Mouse (Mus musculus): ENCODE data around the gene Apoe. TPM values are rescaled to one million over a fixed set of nuclear protein-coding genes. Genes with fewer than 3 reads are reported as not detected.

Apoe gene
- polyA plus RNA-seq, 1 experiment from 2014 or later = 585 TPM

DNA sequence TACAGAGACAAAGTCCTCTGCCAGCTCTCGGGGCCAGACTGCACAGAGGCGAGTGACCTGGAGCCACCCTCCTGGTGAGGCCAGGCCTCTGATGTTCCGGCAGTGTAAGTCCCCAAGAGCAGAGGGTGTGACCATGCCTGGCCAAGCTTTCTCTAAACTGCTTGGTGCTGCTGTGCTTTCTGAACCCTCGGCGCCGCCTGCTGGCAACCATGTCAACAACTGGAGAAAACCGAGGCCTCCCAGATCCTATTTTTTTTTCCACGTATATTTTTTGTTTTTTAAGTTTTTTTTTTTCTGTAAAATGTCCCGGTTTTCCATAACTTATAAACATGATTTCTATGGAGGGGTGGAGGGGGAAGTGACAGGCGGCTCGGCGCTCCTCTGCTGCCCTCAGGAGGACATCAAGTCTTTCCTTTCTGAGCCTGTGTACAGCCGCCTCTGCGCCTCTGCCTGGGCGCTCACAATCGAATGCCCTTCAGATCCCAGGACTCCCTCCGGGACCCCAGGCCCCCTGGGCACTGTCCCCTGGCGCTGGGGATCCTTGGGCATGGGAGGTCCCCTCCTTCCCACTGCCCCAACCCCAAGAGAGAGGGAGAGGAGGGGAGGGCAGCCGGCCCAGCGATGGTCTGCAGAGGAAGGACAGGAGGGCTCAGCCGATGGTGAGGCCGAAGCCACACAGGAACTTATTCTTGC, 2.2 kb upstream of the Apoe start:
- Histone ChIP-seq H3K27me3 (ENCODE audit: insufficient read depth, low read length) (no peaks in the 10 kb centered on the region), H3K36me3 (ENCODE audit: insufficient read depth, low read length) (0 out of 2 replicates have a peak, but pooled peaks cover 5% of the 10 kb centered on the region), H3K9me3 (replicated peaks; ENCODE audit: low read length) (no peaks in the 10 kb centered on the region), H3K9ac (ENCODE audit: low read depth, low read length) (no peak overlapping the region), H3K4me3 (replicated peaks; ENCODE audit: low read depth, low read length) (no peak overlapping the region), H3K4me1 (replicated peaks; ENCODE audit: insufficient read depth, low read length) (peaks cover 8% of the 10 kb centered on the region), H3K4me2 (ENCODE audit: low read length) (no peak overlapping the region), H3K27ac (peak overlapping the region; percentile 57)
- WGBS = 29% methylated on average over 22 of the region's 22 CpGs
- peak; percentile 81 for TF ChIP-seq CTCF (IDR thresholded peaks at IDR 0.05; ENCODE audit: low read depth)
- DNase-seq (ENCODE audit: low spot score) (peak; percentile 93), ATAC-seq (replicated peaks; ENCODE audit: low FRiP score, low read depth) (peak; percentile 88)

DNA sequence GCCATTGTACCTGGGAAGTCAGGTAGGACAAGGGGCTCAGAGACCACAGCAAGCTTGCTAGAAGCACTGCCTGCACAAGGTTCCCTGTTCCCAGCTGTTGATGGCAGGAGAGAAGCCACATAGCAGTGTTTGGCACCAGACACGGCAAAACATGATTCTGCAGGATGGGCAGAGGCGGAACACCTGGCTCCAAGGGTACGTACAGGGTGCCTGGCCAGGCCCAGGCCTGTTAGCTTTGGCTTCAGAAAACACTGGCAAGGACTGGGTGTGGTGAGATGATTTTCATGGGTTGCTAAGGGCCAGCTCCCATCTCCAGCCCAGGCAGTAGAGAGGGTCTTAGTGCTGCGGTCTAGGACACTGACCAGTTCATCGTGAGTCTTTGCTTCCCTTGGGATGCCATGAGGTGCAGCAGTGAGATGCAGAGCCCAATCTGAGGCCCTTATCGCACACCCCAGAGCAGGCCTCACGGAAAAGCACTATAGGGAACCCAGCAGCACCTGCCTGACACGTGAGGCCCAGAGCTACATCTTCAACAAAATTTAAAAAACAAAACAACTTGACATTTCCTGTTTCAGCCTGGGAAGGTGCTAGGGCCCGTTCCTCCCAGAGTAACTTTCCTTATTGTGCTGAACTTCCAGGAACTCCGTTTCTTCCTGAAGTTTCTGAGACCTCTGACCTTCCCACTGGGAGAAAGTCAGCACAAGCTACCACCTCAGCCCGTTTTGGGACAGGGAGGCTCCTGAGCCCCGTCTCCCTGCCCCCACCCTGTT, 1.5 kb upstream of the Apoe start:
- H3K4me2 ChIP-seq (ENCODE audit: low read length) = no peak overlapping the region
- H3K36me3 ChIP-seq (ENCODE audit: insufficient read depth, low read length) = 0 out of 2 replicates have a peak, but pooled peaks cover 4% of the 10 kb centered on the region
- 61% methylated on average over 12 of the region's 12 CpGs for WGBS
- H3K27me3 ChIP-seq (ENCODE audit: insufficient read depth, low read length) = no peaks in the 10 kb centered on the region
- no peak overlapping the region for H3K9ac ChIP-seq (ENCODE audit: low read depth, low read length)
- H3K9me3 ChIP-seq (replicated peaks; ENCODE audit: low read length) = no peaks in the 10 kb centered on the region
- H3K4me3 ChIP-seq (replicated peaks; ENCODE audit: low read depth, low read length) = no peak overlapping the region
- peak overlapping the region; percentile 57 for H3K27ac ChIP-seq
- DNase-seq (ENCODE audit: low spot score) = no peak
- no peak for TF ChIP-seq CTCF (IDR thresholded peaks at IDR 0.05; ENCODE audit: low read depth)
- peaks cover 8% of the 10 kb centered on the region for H3K4me1 ChIP-seq (replicated peaks; ENCODE audit: insufficient read depth, low read length)
- peak; percentile 8; the same call in 1 of the 2 replicates for ATAC-seq (replicated peaks; ENCODE audit: low FRiP score, low read depth)

DNA sequence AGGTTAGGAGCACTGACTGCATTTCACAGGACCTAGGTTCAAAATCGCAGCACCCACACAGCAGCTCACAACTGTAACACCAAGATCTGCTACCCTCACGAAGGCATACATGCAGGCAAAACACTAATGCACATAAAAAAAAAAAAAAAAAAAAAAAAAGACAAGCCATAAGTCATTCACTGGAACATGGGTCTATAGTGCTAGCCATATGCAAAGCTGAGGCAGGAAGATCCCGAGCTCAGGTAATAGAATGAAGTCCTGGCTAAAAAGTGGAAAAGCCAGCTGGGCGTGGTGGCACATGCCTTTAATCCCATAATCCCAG, 800 bp upstream of the Apoe start:
- peaks cover 8% of the 10 kb centered on the region for H3K4me1 ChIP-seq (replicated peaks; ENCODE audit: insufficient read depth, low read length)
- WGBS = 74% methylated on average over 4 of the region's 4 CpGs
- H3K4me2 ChIP-seq (ENCODE audit: low read length) = no peak overlapping the region
- H3K27ac ChIP-seq = no peak overlapping the region
- no peak for TF ChIP-seq CTCF (IDR thresholded peaks at IDR 0.05; ENCODE audit: low read depth)
- H3K9ac ChIP-seq (ENCODE audit: low read depth, low read length) = no peak overlapping the region
- no peaks in the 10 kb centered on the region for H3K9me3 ChIP-seq (replicated peaks; ENCODE audit: low read length)
- no peak for DNase-seq (ENCODE audit: low spot score)
- no peak overlapping the region for H3K4me3 ChIP-seq (replicated peaks; ENCODE audit: low read depth, low read length)
- ATAC-seq (replicated peaks; ENCODE audit: low FRiP score, low read depth) = no peak
- H3K36me3 ChIP-seq (ENCODE audit: insufficient read depth, low read length) = 0 out of 2 replicates have a peak, but pooled peaks cover 2% of the 10 kb centered on the region
- no peaks in the 10 kb centered on the region for H3K27me3 ChIP-seq (ENCODE audit: insufficient read depth, low read length)

GRCm38 (mm10) chr7:19697949-19698906, 760 bp downstream of the Apoe start:
- Histone ChIP-seq H3K27ac (peak overlapping the region; percentile 20; the same call in 1 of the 2 replicates), H3K4me1 (replicated peaks; ENCODE audit: insufficient read depth, low read length) (peaks cover 11% of the 10 kb centered on the region), H3K4me2 (ENCODE audit: low read length) (peak overlapping the region; percentile 67), H3K36me3 (ENCODE audit: insufficient read depth, low read length) (no peaks in the 10 kb centered on the region), H3K27me3 (ENCODE audit: insufficient read depth, low read length) (no peaks in the 10 kb centered on the region), H3K4me3 (replicated peaks; ENCODE audit: low read depth, low read length) (peak overlapping the region; percentile 27), H3K9me3 (replicated peaks; ENCODE audit: low read length) (no peaks in the 10 kb centered on the region), H3K9ac (ENCODE audit: low read depth, low read length) (peak overlapping the region; percentile 54)
- peak; percentile 61 for TF ChIP-seq CTCF (IDR thresholded peaks at IDR 0.05; ENCODE audit: low read depth)
- 3% methylated on average over 28 of the region's 28 CpGs for WGBS
- ATAC-seq (replicated peaks; ENCODE audit: low FRiP score, low read depth) (no peak), DNase-seq (ENCODE audit: low spot score) (peak; percentile 72)

DNA sequence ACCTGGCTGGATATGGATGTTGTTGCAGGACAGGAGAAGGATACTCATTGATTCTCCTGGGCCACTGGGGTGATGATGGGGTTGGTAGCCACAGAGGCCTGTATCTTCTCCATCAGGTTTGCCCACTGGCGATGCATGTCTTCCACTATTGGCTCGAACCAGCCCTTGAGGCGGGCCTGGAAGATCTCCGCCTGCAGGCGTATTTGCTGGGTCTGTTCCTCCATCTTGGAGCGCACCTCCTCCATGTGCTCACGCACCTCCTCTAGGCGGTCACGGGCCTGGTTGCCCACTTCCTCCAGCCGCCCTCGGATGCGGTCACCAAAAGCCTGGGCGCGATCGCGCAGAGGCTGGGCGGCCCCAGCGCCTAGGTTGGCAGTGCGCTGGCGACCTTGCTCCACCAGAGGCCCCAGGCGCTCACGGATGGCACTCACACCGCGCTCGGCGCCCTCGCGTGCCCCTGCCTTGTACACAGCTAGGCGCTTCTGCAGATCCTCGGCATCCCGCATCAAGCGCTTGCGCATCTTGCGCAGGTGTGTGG, 2.6 kb downstream of the Apoe start:
- H3K4me3 ChIP-seq (replicated peaks; ENCODE audit: low read depth, low read length) = no peak overlapping the region
- 97% methylated on average over 34 of the region's 34 CpGs for WGBS
- no peak for TF ChIP-seq CTCF (IDR thresholded peaks at IDR 0.05; ENCODE audit: low read depth)
- no peak for DNase-seq (ENCODE audit: low spot score)
- no peak overlapping the region for H3K4me2 ChIP-seq (ENCODE audit: low read length)
- H3K27me3 ChIP-seq (ENCODE audit: insufficient read depth, low read length) = no peaks in the 10 kb centered on the region
- H3K9me3 ChIP-seq (replicated peaks; ENCODE audit: low read length) = no peaks in the 10 kb centered on the region
- ATAC-seq (replicated peaks; ENCODE audit: low FRiP score, low read depth) = no peak
- no peak overlapping the region for H3K9ac ChIP-seq (ENCODE audit: low read depth, low read length)
- H3K4me1 ChIP-seq (replicated peaks; ENCODE audit: insufficient read depth, low read length) = peaks cover 13% of the 10 kb centered on the region
- no peak overlapping the region for H3K27ac ChIP-seq
- H3K36me3 ChIP-seq (ENCODE audit: insufficient read depth, low read length) = no peaks in the 10 kb centered on the region
